Mouse (Mus musculus) limb, embryonic 13.5 days (tissue): ENCODE data around the gene Nbl1. TPM values are rescaled to one million over a fixed set of nuclear protein-coding genes. Genes with fewer than 3 reads are reported as not detected.

ENCODE experiments used
- ATAC-seq: fragments of 200-750 bp; cut with Nextera tagmentation; 2 replicates; pipeline ENCODE4 v1.8.0; 2017; ENCODE audit warnings: low read depth, moderate number of reproducible peaks, moderate TSS enrichment; ENCODE audit not compliant: low FRiP score
- H3K27ac ChIP-seq: fragments of 300-500 bp; sonication (generic); 2 replicates; pipeline ENCODE4 v1.5.1; 2015; ENCODE audit warnings: inconsistent platforms, mild to moderate bottlenecking, moderate library complexity
- H3K27me3 ChIP-seq: fragments of 300-500 bp; sonication (generic); 2 replicates; pipeline ENCODE4 v1.6.1; 2015; ENCODE audit warnings: mild to moderate bottlenecking, inconsistent platforms
- H3K36me3 ChIP-seq: fragments of 300-500 bp; sonication (generic); 2 replicates; pipeline ENCODE4 v1.6.1; 2015; ENCODE audit warnings: inconsistent platforms, mild to moderate bottlenecking, moderate library complexity
- H3K4me1 ChIP-seq: fragments of 300-500 bp; sonication (generic); 2 replicates; pipeline ENCODE4 v1.6.1; 2015; ENCODE audit warnings: inconsistent platforms
- H3K4me2 ChIP-seq: fragments of 300-500 bp; sonication (generic); replicated peaks from 2 replicates; pipeline ENCODE4 v1.6.1; 2015; ENCODE audit warnings: inconsistent platforms, mild to moderate bottlenecking, moderate library complexity
- H3K4me3 ChIP-seq: fragments of 300-500 bp; sonication (generic); 2 replicates; pipeline ENCODE4 v1.5.1; 2015; ENCODE audit warnings: moderate library complexity, mild to moderate bottlenecking, inconsistent platforms
- H3K9ac ChIP-seq: fragments of 300-500 bp; sonication (generic); 2 replicates; pipeline ENCODE4 v1.6.1; 2015; ENCODE audit warnings: mild to moderate bottlenecking, inconsistent platforms
- H3K9me3 ChIP-seq: fragments of 300-500 bp; sonication (generic); 2 replicates; pipeline ENCODE4 v1.6.1; 2016; ENCODE audit warnings: inconsistent platforms
- WGBS: fragments of 180-500 bp; shearing (Covaris S2); methylation state at CpG from one replicate; pipeline ENCODE4 v1.1.7; 2015; 5-methylcytosine and 5-hydroxymethylcytosine counted together
- polyA plus RNA-seq: library from polyadenylated mRNA; unstranded; fragments of >200 nt; fragmentation: Nextera tagmentation; extraction: Ambion mirVana; gene quantifications from 2 replicates; pipeline ENCODE4 v1.2.1, GENCODE M21; 2015

Gene Nbl1
- polyA plus RNA-seq, 1 experiment from 2014 or later: 143 TPM

GRCm38 (mm10) chr4:139095406-139095805 is 2.6 kb upstream of the Nbl1 start:
- ATAC-seq: no peak
- Histone ChIP-seq H3K9me3 (peaks cover 6% of the 10 kb centered on the region; the same call in 1 of the 2 replicates), H3K36me3 (peaks cover 3% of the 10 kb centered on the region; the same call in 1 of the 2 replicates), H3K9ac (no peak overlapping the region), H3K4me2 (no peak overlapping the region), H3K27ac (no peak overlapping the region), H3K4me1 (peaks cover 33% of the 10 kb centered on the region), H3K4me3 (no peak overlapping the region), H3K27me3 (peaks cover 20% of the 10 kb centered on the region)
- WGBS: 24% methylated on average over 1 of the region's 1 CpGs

- peak overlapping the region; percentile 0; the same call in 1 of the 2 replicates for H3K27ac ChIP-seq
- H3K4me1 ChIP-seq: peaks cover 54% of the 10 kb centered on the region
- peak overlapping the region; percentile 91 for H3K4me2 ChIP-seq
- H3K9me3 ChIP-seq: peaks cover 6% of the 10 kb centered on the region; the same call in 1 of the 2 replicates
- no peak for ATAC-seq
- peaks cover 20% of the 10 kb centered on the region for H3K27me3 ChIP-seq
- H3K9ac ChIP-seq: peak overlapping the region; percentile 94
- 24% methylated on average over 13 of the region's 13 CpGs for WGBS
- peak overlapping the region; percentile 78 for H3K4me3 ChIP-seq
- peaks cover 8% of the 10 kb centered on the region for H3K36me3 ChIP-seq
Observed at GRCm38 (mm10) chr4:139093196-139093530, 370 bp upstream of the Nbl1 start.

DNA sequence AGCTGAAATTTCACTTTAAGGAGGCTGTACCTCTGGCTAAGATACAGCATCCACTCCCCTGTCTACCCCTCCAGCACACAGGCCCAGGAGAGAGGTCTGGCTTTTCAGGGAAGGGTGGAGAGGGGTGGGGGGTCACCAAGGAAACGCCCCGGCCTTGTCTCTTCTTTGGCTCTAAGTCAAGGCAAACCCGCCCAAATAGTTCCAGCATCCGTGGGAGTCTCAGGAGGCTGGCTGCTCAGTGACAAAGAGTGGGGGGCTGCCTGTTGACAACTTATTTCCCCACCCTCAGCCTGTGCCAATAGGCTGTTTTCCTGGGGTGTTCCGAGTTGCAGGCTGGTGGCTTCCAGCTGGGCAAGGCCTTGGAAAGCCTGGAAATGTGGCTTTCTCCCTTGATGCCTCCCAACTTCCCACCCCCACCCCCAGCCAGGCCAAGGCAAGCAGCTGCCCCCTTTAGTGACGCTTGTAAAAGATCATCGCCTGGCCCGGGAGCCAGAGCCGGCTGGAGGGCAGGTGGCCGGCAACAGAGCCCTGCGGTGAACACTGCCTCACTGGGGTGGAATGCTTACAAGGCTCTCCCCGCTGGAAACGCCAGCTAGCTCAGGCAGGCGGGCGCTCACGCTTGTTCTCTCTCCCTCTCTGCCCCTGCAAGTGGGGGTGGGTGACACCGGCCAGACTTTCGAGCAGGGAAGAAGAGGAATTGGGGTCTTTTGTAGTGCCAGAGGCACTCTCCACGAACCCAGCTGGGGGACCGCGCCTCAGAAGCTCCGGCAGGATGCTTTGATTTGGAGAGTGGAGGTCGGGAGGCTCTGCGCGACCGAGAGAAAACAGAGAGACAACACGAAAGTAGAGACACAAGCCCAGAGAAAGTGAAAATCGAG is 1.1 kb downstream of the Nbl1 start:
- peaks cover 20% of the 10 kb centered on the region for H3K27me3 ChIP-seq

GRCm38 (mm10) chr4:139091066-139091465 is 1.7 kb downstream of the Nbl1 start:
- Histone ChIP-seq H3K4me3 (peak overlapping the region; percentile 78), H3K4me1 (peaks cover 62% of the 10 kb centered on the region), H3K27me3 (peaks cover 20% of the 10 kb centered on the region), H3K27ac (peak overlapping the region; percentile 91), H3K4me2 (peak overlapping the region; percentile 91), H3K9ac (peak overlapping the region; percentile 94), H3K36me3 (peaks cover 8% of the 10 kb centered on the region), H3K9me3 (peaks cover 6% of the 10 kb centered on the region; the same call in 1 of the 2 replicates)
- WGBS: 23% methylated on average over 7 of the region's 7 CpGs
- no peak for ATAC-seq

More for the DNA sequence above, 1.1 kb downstream of the Nbl1 start:
- Histone ChIP-seq H3K9me3 (peaks cover 6% of the 10 kb centered on the region; the same call in 1 of the 2 replicates), H3K4me2 (peak overlapping the region; percentile 91), H3K27ac (peak overlapping the region; percentile 91), H3K4me3 (peak overlapping the region; percentile 78), H3K36me3 (peaks cover 8% of the 10 kb centered on the region), H3K9ac (peak overlapping the region; percentile 94), H3K4me1 (peaks cover 64% of the 10 kb centered on the region)
- peak; percentile 51 for ATAC-seq
- WGBS: 3% methylated on average over 28 of the region's 28 CpGs

DNA sequence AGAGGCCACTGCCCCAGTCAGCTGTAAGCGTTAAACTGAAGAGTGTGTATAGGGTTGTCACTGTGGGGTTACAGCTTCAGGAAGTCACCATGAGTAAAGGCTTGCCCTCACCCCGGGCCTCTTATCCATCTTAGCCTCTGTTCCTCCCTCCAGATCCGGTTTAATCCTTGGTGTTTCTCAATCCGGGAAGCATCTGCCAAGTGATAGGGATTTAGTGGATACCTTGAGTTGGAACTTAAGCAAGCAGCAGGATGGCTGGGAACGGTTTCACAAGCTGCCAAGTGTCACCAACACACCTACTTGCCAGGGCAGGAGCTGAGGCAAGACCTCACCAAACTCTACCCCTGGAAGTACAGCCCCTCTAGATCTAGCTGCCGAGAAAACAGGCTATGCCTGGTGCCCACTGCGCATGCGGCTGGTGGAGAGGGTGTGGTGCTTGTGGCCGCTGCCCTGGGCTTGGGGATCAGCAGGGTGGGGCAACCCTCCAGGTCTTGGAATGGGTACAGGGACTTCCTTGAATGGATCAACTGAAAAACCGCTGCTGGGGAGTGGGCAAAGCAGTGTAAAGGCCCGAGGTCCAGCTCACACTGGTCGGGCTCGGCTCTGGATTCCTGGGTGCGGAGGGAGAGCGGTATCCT is 2.4 kb downstream of the Nbl1 start:
- Histone ChIP-seq H3K27me3 (peaks cover 21% of the 10 kb centered on the region), H3K36me3 (peaks cover 8% of the 10 kb centered on the region), H3K4me3 (peak overlapping the region; percentile 78), H3K4me1 (peaks cover 56% of the 10 kb centered on the region), H3K9ac (peak overlapping the region; percentile 94), H3K9me3 (peaks cover 6% of the 10 kb centered on the region; the same call in 1 of the 2 replicates), H3K4me2 (peak overlapping the region; percentile 91), H3K27ac (peak overlapping the region; percentile 91; the same call in 1 of the 2 replicates)
- WGBS: 59% methylated on average over 15 of the region's 15 CpGs
- no peak for ATAC-seq

- peak overlapping the region; percentile 91 for H3K4me2 ChIP-seq
- H3K9ac ChIP-seq: no peak overlapping the region
- 55% methylated on average over 9 of the region's 9 CpGs for WGBS
- peak overlapping the region; percentile 0; the same call in 1 of the 2 replicates for H3K4me3 ChIP-seq
- no peak for ATAC-seq
- no peaks in the 10 kb centered on the region for H3K9me3 ChIP-seq
- H3K27me3 ChIP-seq: peaks cover 29% of the 10 kb centered on the region
- 0 out of 2 replicates have a peak overlapping the region, but pooled peaks have one; percentile 2 for H3K27ac ChIP-seq
- peaks cover 53% of the 10 kb centered on the region for H3K4me1 ChIP-seq
- H3K36me3 ChIP-seq: peaks cover 21% of the 10 kb centered on the region
Observed at GRCm38 (mm10) chr4:139088982-139089671, 3.7 kb downstream of the Nbl1 start.

DNA sequence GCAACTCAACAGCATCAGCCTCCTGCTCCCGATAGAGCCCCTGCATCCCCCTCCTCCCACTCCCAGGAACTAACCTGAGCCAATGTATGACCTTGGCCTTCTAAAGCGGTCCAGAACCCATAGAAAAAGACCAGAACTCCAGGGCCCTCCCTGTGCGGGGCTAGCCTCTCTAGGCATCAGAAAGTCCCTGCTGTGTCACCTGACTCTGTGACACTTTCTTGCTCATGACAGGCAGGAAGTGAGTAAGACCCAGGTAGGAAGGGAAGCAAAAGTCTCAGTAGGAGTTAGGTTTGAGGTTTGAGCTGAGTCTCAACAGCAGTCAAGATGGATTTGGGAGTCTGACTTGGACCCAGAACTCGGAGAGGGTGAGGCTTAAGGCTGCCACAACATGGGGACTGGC is 5.8 kb downstream of the Nbl1 start:
- Histone ChIP-seq H3K36me3 (peaks cover 37% of the 10 kb centered on the region), H3K9me3 (no peaks in the 10 kb centered on the region), H3K4me3 (no peak overlapping the region), H3K27me3 (peaks cover 16% of the 10 kb centered on the region; the same call in 1 of the 2 replicates), H3K9ac (no peak overlapping the region), H3K4me2 (no peak overlapping the region), H3K4me1 (peaks cover 64% of the 10 kb centered on the region), H3K27ac (no peak overlapping the region)
- WGBS: 60% methylated on average over 4 of the region's 4 CpGs
- ATAC-seq: no peak

DNA sequence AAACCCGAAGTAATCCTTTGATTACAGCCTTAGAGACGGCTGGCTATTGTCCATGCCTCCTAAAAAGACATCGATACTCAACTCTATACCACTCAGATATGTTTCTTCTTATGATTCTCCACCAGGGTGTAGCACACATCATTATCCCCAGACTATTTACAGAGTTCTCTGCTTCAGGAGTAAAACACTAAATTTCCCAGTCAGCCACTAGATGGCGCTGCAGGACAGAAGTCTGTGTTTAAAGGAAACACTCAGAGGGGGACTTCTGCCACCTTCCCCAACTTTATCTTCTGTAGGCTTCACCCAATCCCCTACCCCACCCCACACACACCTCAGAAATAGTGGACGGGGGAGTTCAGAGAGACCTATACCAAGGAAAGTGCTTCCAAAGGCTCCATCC is 6.8 kb downstream of the Nbl1 start:
- Histone ChIP-seq H3K9ac (no peak overlapping the region), H3K27me3 (peaks cover 16% of the 10 kb centered on the region; the same call in 1 of the 2 replicates), H3K4me2 (no peak overlapping the region), H3K4me3 (no peak overlapping the region), H3K27ac (no peak overlapping the region), H3K4me1 (peaks cover 55% of the 10 kb centered on the region), H3K36me3 (peaks cover 38% of the 10 kb centered on the region), H3K9me3 (no peaks in the 10 kb centered on the region)
- WGBS: 22% methylated on average over 5 of the region's 5 CpGs
- ATAC-seq: no peak; the same call in 1 of the 2 replicates

DNA sequence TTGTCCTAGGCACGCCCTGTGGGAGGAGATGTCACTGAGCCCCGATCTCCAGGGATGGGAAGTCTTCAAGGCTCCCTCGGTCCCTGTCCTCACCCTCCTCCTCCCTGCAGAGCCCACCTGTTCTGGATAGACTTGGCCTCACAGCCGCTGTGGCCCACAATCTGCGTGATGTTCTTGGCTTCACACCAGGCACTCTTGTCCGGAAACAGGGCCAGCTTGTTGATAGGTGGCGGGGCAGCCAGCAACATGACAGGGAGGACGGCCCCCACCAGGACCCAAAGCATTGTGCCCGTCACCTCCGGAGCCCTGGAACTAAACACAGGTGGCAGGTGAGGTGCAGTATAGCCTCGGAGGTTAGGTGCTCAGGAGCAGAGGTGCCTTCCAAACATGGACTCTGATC is 7.5 kb downstream of the Nbl1 start:
- ATAC-seq: no peak
- 74% methylated on average over 11 of the region's 11 CpGs for WGBS

DNA sequence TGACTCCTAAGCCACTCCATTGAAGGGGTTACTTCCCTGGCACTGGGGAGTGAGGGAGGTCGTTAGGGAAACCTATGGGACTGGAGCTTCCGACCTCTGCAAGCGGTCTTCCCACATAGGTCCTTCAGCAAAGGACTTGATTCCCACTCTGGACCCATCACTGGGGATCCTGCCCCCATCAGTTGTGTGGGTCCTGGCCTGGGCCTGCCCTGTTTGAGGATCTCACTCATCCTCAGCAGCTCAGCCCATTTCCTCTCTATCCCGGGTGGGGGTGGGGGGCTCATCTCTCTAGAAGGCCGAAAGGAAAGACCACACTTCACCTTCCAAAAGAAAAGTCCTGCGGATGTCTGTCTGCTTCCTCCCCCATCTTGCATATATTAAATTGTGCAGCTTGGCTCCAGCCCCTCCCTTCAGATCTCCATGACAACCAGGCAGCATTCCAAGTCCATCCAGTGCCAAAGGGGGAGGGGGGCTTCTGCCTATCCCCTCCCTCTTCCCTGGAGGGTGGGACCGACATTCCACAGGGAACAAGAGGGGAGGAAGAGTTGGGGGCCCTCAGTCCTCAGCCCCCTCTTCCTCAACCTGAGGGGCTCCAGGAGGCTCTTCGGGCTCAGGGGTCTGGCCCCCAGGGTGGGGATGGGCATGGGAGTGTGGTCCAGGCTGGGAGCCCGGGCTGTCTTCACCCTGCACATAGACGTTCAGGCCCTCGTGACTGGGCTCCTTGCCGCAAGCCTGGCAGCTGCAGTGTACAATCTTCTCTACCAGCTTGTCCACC is 9.8 kb downstream of the Nbl1 start:
- Histone ChIP-seq H3K4me1 (peaks cover 31% of the 10 kb centered on the region), H3K4me3 (no peak overlapping the region), H3K27ac (no peak overlapping the region; the same call in 1 of the 2 replicates), H3K4me2 (peak overlapping the region; percentile 30; the same call in 1 of the 2 replicates), H3K27me3 (peaks cover 11% of the 10 kb centered on the region; the same call in 1 of the 2 replicates), H3K9ac (peak overlapping the region; percentile 50; the same call in 1 of the 2 replicates), H3K9me3 (no peaks in the 10 kb centered on the region), H3K36me3 (peaks cover 30% of the 10 kb centered on the region)
- ATAC-seq: no peak
- WGBS: 41% methylated on average over 12 of the region's 12 CpGs

More for the DNA sequence above, 7.5 kb downstream of the Nbl1 start:
- Histone ChIP-seq H3K36me3 (peaks cover 35% of the 10 kb centered on the region), H3K27me3 (peaks cover 11% of the 10 kb centered on the region; the same call in 1 of the 2 replicates), H3K27ac (no peak overlapping the region), H3K4me1 (peaks cover 48% of the 10 kb centered on the region), H3K4me3 (no peak overlapping the region), H3K9me3 (no peaks in the 10 kb centered on the region), H3K4me2 (no peak overlapping the region), H3K9ac (0 out of 2 replicates have a peak overlapping the region, but pooled peaks have one; percentile 2)
